Mouse (Mus musculus): ENCODE data around the gene B230118H07Rik.

- TF ChIP-seq CTCF (IDR thresholded peaks at IDR 0.05; ENCODE audit: borderline replicate concordance, insufficient read depth, low read depth, low read length) (no peak), POLR2A (IDR thresholded peaks at IDR 0.05; ENCODE audit: borderline replicate concordance, insufficient read depth, low read length) (no peak)
These were observed 81.8 kb downstream of the B230118H07Rik start for GRCm38 (mm10) chr2:101567490-101567889.
